Mouse (Mus musculus): ENCODE results near the gene Olfr547. TPM values are rescaled to one million over a fixed set of nuclear protein-coding genes. Genes with fewer than 3 reads are reported as not detected.

Gene Olfr547
- polyA plus RNA-seq, 1 experiment, result not detected

DNA sequence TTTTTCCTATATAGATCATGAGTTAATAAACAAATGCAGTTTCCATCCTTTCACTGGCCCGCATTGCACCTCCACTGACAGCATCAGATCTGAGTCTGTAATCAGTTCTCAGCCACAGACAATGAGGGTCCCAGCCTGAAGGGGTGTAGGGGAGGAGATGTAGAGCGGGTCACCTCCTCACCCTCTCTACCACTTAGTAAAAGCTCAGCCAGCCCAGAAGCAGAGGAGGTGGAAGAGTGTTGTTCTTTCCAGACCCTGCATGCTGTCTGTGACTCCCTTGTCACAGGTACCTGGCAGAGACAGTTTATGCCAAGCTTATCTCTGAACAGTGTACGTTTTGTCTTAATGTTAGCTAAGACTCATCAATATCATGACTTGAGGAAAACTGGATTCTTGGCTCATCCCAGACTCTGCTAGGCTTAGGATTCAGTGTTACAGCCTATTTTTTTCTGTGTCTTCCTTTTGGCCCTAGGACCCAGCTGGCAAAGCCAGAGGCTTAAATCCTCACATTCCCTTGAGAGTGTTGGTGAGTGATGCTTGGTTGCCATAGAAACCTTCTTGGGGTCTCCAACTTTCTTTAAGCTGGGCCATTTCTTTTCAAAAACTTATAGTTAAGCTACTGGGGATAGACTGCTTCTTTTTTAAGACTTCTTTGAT lies 38.8 kb downstream of the Olfr547 start:
- Histone ChIP-seq H3K4me1 (ENCODE audit: control insufficient read depth, insufficient read depth, low read length) (no peaks in the 10 kb centered on the region), H3K9me3 (replicated peaks; ENCODE audit: control insufficient read depth, insufficient read depth, low read length, poor library complexity, severe bottlenecking) (no peaks in the 10 kb centered on the region)
- TF ChIP-seq CTCF (IDR thresholded peaks at IDR 0.05; ENCODE audit: low read depth, low read length), result no peak
- no peak for TF ChIP-seq EP300 (IDR thresholded peaks at IDR 0.05; ENCODE audit: insufficient read depth, low read depth, low read length)
- TF ChIP-seq POLR2A (IDR thresholded peaks at IDR 0.05; ENCODE audit: insufficient read depth, low read length), result no peak

DNA sequence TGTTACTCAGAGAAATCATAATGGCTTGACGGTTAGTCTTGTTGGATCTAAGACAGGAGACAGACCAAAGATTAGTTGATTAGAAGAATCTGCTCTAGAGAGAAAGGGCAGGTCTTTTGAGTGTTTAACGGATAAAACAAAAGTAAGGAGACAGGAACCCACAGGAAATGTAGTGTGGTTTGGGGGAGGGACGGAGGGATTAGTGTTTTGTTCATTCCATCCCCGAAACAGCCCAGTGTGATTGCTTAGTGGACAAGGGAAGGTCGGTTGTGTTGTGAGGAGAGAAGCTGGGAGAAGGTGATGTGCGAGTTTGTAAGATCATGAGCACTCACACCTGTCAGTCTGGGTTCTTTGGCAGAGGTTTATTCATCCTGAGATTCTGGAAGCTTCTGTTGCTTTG lies 41.4 kb downstream of the Olfr547 start:
- no peaks in the 10 kb centered on the region for H3K27me3 ChIP-seq (ENCODE audit: control insufficient read depth, insufficient read depth, low read length, poor library complexity, severe bottlenecking)
- no peak overlapping the region for H3K4me3 ChIP-seq (ENCODE audit: low read depth, low read length)
- TF ChIP-seq EP300 (IDR thresholded peaks at IDR 0.05; ENCODE audit: insufficient read depth, low read depth, low read length) (no peak), POLR2A (IDR thresholded peaks at IDR 0.05; ENCODE audit: insufficient read depth, low read length) (no peak), CTCF (IDR thresholded peaks at IDR 0.05; ENCODE audit: low read depth, low read length) (no peak)

More for the DNA sequence above, 38.8 kb downstream of the Olfr547 start:
- Histone ChIP-seq H3K36me3 (ENCODE audit: control insufficient read depth, insufficient read depth, low read length, poor library complexity, severe bottlenecking) (no peaks in the 10 kb centered on the region), H3K27ac (ENCODE audit: insufficient read depth, low read length) (no peak overlapping the region), H3K9ac (ENCODE audit: low read depth, poor library complexity, severe bottlenecking) (no peak overlapping the region), H3K4me3 (ENCODE audit: low read depth, low read length) (no peak overlapping the region), H3K27me3 (ENCODE audit: control insufficient read depth, insufficient read depth, low read length, poor library complexity, severe bottlenecking) (no peaks in the 10 kb centered on the region)

More for the DNA sequence above, 41.4 kb downstream of the Olfr547 start:
- Histone ChIP-seq H3K36me3 (ENCODE audit: control insufficient read depth, insufficient read depth, low read length, poor library complexity, severe bottlenecking) (no peaks in the 10 kb centered on the region), H3K9me3 (replicated peaks; ENCODE audit: control insufficient read depth, insufficient read depth, low read length, poor library complexity, severe bottlenecking) (no peaks in the 10 kb centered on the region), H3K27ac (ENCODE audit: insufficient read depth, low read length) (no peak overlapping the region), H3K9ac (ENCODE audit: low read depth, poor library complexity, severe bottlenecking) (no peak overlapping the region), H3K4me1 (ENCODE audit: control insufficient read depth, insufficient read depth, low read length) (no peaks in the 10 kb centered on the region)

Other genes starting within 250 kb of the Olfr547 start
- gene Rrm1, start 93.1 kb upstream of the Olfr547 start, polyA plus RNA-seq (2011; ENCODE audit: insufficient read depth, insufficient read length, low read depth, missing spikeins), result 157 and 167 TPM in 2 replicates
- not detected in 2 replicates for gene Olfr543, start 53.1 kb upstream of the Olfr547 start, polyA plus RNA-seq (2011; ENCODE audit: insufficient read depth, insufficient read length, low read depth, missing spikeins)
- gene Olfr544, start 46.4 kb upstream of the Olfr547 start, polyA plus RNA-seq (2011; ENCODE audit: insufficient read depth, insufficient read length, low read depth, missing spikeins), result not detected in 2 replicates
- gene Olfr545, start 35.2 kb upstream of the Olfr547 start, polyA plus RNA-seq (2011; ENCODE audit: insufficient read depth, insufficient read length, low read depth, missing spikeins), result not detected in 2 replicates
- not detected in 2 replicates for gene Olfr548-ps1, start 6.1 kb downstream of the Olfr547 start, polyA plus RNA-seq (2011; ENCODE audit: insufficient read depth, insufficient read length, low read depth, missing spikeins)
- gene Olfr549, start 15.1 kb downstream of the Olfr547 start, polyA plus RNA-seq (2011; ENCODE audit: insufficient read depth, insufficient read length, low read depth, missing spikeins), result not detected in 2 replicates
- 8.6 and 9.9 TPM in 2 replicates for gene Trim21, start 30.7 kb downstream of the Olfr547 start, polyA plus RNA-seq (2011; ENCODE audit: insufficient read depth, insufficient read length, low read depth, missing spikeins)
- not detected in 2 replicates for gene Olfr550, start 36.7 kb downstream of the Olfr547 start, polyA plus RNA-seq (2011; ENCODE audit: insufficient read depth, insufficient read length, low read depth, missing spikeins)
- gene Olfr551, start 57.1 kb downstream of the Olfr547 start, polyA plus RNA-seq (2011; ENCODE audit: insufficient read depth, insufficient read length, low read depth, missing spikeins), result not detected in 2 replicates
- gene Olfr552, start 63.0 kb downstream of the Olfr547 start, polyA plus RNA-seq (2011; ENCODE audit: insufficient read depth, insufficient read length, low read depth, missing spikeins), result not detected in 2 replicates
- gene Olfr553, start 83.5 kb downstream of the Olfr547 start, polyA plus RNA-seq (2011; ENCODE audit: insufficient read depth, insufficient read length, low read depth, missing spikeins), result not detected in 2 replicates
- not detected in 2 replicates for gene Olfr554, start 103.7 kb downstream of the Olfr547 start, polyA plus RNA-seq (2011; ENCODE audit: insufficient read depth, insufficient read length, low read depth, missing spikeins)
- not detected in 2 replicates for gene Olfr555, start 124.1 kb downstream of the Olfr547 start, polyA plus RNA-seq (2011; ENCODE audit: insufficient read depth, insufficient read length, low read depth, missing spikeins)
- gene Olfr556, start 130.2 kb downstream of the Olfr547 start, polyA plus RNA-seq (2011; ENCODE audit: insufficient read depth, insufficient read length, low read depth, missing spikeins), result not detected in 2 replicates
- gene Trim68, start 152.6 kb downstream of the Olfr547 start, polyA plus RNA-seq (2011; ENCODE audit: insufficient read depth, insufficient read length, low read depth, missing spikeins), result 7.6 and 9.9 TPM in 2 replicates
- gene Olfr557, start 161.2 kb downstream of the Olfr547 start, polyA plus RNA-seq (2011; ENCODE audit: insufficient read depth, insufficient read length, low read depth, missing spikeins), result not detected in 2 replicates
- gene Olfr558, start 167.5 kb downstream of the Olfr547 start, polyA plus RNA-seq (2011; ENCODE audit: insufficient read depth, insufficient read length, low read depth, missing spikeins), result not detected in 2 replicates
- not detected in 2 replicates for gene Olfr33, start 184.3 kb downstream of the Olfr547 start, polyA plus RNA-seq (2011; ENCODE audit: insufficient read depth, insufficient read length, low read depth, missing spikeins)
- not detected in 2 replicates for gene Olfr559, start 192.7 kb downstream of the Olfr547 start, polyA plus RNA-seq (2011; ENCODE audit: insufficient read depth, insufficient read length, low read depth, missing spikeins)
- gene Olfr560, start 224.6 kb downstream of the Olfr547 start, polyA plus RNA-seq (2011; ENCODE audit: insufficient read depth, insufficient read length, low read depth, missing spikeins), result not detected in 2 replicates
- gene Olfr78, start 224.7 kb downstream of the Olfr547 start, polyA plus RNA-seq (2011; ENCODE audit: insufficient read depth, insufficient read length, low read depth, missing spikeins), result not detected in 2 replicates
- gene Olfr561, start 236.5 kb downstream of the Olfr547 start, polyA plus RNA-seq (2011; ENCODE audit: insufficient read depth, insufficient read length, low read depth, missing spikeins), result not detected in 2 replicates